Mouse (Mus musculus): Measurements from ENCODE around the gene Calm1.

DNA sequence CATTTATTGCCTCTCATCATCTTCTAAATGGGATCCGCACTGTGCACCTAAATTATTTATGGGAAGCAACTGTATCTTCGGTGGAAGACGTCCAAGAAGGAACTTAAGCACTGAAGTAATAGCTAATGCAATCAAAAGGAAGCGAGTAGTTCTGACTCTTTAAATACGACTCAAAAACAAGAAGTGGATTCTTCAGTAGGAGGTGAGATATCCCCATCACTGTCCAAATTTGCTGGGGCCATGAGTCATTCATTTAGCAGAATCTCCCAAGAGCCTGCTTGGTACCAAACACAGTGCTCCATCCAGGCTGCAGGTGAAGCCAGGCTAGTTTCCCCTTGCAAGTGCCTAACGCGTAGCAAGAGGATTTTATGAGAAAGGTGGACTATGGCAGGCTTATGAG lies 49.9 kb downstream of the Calm1 start:
- TF ChIP-seq POLR2A (IDR thresholded peaks at IDR 0.05; ENCODE audit: borderline replicate concordance, insufficient read depth, low read length) (no peak), CTCF (IDR thresholded peaks at IDR 0.05; ENCODE audit: borderline replicate concordance, insufficient read depth, low read depth, low read length) (no peak)

All from cerebellum, adult 2 months (tissue).